Mouse (Mus musculus) cerebellum, adult 9-10 months (tissue): ENCODE data around the gene Mrpl37.
"Not testable (repeated sequence)": the region's sequence is repeated elsewhere in the genome, so short reads cannot be mapped to it uniquely, and the experiment has no call there.

Experiments used
- DNase-seq: peaks from one replicate; pipeline ENCODE4 v3.0.0; 2022

Mrpl37 gene

GRCm38 (mm10) chr4:107066252-107067124, at the start of gene Mrpl37, which contains the start of gene Cyb5rl:
Gene Mrpl37 (minus strand): TSS chr4:107066868.
Gene Cyb5rl (plus strand): TSS chr4:107066988.
- peak; percentile 98 for DNase-seq

GRCm38 (mm10) chr4:107114278-107114677, 47.6 kb upstream of the Mrpl37 start:
- DNase-seq = no peak

- DNase-seq = not testable (repeated sequence)
Observed at GRCm38 (mm10) chr4:107109181-107109580, 42.5 kb upstream of the Mrpl37 start.

GRCm38 (mm10) chr4:107108291-107108731, 41.6 kb upstream of the Mrpl37 start:
- DNase-seq = no peak

DNA sequence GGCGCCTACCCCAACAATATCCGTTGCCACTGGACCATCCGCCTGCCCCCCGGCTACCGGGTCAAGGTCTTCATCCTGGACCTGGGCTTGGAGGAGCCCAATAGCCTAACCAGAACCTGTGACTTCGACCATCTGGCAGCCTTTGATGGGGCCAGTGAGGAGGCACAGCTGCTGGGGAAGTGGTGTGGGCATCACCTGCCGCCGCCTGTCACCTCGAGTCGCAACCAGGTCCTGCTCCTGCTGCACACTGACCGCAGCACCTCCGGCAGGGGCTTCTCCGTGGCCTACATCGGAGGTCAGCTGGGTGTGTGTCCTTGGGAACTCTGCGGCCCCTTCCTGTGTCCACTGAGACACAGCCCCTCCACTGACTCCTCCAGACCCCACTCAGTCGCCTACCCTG, 40.1 kb upstream of the Mrpl37 start:
- no peak for DNase-seq

DNA sequence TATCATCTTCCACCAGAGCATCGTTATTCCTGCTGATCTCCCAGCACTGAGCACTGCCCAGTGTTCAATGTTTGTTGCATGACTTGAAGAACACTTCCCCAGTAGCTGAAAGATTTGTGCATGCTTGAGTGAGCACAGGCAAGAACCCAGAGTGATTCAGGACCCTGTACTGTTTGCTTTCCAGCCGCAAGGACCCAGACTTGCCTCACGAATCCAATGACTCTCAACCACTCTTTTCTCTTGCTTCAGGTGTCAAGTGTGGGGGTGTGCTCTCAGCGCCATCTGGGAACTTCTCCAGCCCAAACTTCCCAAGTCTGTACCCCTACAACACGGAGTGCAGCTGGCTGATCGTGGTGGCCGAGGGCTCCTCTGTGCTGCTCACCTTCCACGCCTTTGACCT, 35.6 kb upstream of the Mrpl37 start:
- no peak for DNase-seq

- DNase-seq = no peak
Observed at GRCm38 (mm10) chr4:107098791-107099525, 32.3 kb upstream of the Mrpl37 start.

GRCm38 (mm10) chr4:107098375-107098774, 31.7 kb upstream of the Mrpl37 start:
- no peak for DNase-seq

- no peak for DNase-seq
Observed at GRCm38 (mm10) chr4:107097871-107098270, 31.2 kb upstream of the Mrpl37 start.

- DNase-seq = no peak
Observed at GRCm38 (mm10) chr4:107096841-107097373, 30.2 kb upstream of the Mrpl37 start, which contains the start of gene Cdcp2. Gene Cdcp2 (plus strand): TSS chr4:107096891.

- DNase-seq = peak; percentile 30
Observed at GRCm38 (mm10) chr4:107096043-107096442, 29.4 kb upstream of the Mrpl37 start.

DNA sequence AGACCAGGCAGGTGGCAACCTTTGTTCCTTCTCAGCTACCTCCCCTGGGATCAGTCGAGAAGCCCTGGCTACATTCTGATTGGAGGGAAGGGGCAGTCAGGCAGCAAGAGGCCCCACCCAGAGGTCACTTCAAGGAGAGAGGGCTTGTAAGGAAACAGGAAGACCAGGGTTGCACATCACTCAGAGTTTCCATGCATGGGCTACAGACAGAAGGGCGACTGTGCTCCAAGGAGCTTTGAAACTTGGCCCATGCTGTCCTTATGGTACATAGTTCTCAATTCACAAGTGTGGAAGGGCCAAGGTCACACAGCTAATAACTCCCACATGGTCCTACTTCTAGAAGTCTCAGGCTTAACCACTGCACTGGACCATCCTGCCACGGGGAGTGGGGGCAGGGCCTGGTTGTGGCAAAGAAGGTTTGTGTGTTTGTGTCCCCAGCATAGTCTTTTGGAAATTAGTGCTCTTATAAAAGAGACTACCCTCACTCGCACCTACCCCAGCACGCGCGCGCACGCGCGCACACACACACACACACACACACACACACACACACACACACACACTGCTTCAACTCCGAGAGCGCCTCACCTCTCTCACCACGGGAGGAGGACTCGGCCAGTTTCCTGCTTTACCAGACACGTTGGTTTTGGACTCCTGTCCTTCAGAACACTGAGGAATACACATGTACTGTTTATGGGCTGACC, 28.0 kb upstream of the Mrpl37 start:
- DNase-seq = no peak

DNA sequence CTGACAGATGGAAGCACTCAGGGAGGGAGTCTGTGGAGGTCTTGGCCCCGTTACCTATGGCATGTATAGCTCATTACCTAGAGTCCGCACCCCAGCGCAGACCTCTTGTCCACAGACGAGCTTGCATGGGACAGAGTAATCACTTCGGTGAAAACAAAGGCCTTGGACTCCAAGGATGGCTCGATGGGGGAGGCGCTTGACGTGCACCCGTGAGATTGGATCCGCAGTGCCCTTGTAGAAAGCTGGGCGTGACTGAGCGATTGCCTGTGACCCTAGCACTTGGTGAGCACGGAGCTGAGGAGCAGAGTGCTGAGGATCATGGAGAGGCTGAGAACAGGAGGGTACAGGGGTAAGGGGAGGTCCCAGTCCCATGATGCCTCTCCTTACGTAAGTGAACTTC, 25.0 kb upstream of the Mrpl37 start:
- DNase-seq = no peak

DNA sequence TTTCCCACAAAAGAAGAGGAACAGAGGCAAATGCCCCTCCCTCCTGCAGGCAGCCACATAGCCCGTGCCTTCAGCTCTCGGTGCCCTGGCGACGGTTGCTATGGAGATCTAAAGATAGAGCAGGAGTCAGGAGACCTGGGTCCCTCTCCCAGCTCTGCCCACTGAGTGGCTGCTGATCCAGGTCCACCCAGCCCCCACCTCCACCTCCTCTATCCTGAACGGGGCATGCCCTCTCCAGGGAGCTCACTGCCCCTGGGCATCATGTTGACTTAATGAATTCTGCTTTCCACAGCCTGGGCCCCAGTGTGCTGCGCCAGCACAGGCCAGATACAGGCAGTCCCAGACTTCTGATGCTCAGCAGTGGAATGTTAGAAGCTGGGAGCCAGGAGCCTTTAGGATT, 18.2 kb upstream of the Mrpl37 start:
- no peak for DNase-seq

- no peak for DNase-seq
Observed at GRCm38 (mm10) chr4:107084343-107084742, 17.7 kb upstream of the Mrpl37 start.

DNA sequence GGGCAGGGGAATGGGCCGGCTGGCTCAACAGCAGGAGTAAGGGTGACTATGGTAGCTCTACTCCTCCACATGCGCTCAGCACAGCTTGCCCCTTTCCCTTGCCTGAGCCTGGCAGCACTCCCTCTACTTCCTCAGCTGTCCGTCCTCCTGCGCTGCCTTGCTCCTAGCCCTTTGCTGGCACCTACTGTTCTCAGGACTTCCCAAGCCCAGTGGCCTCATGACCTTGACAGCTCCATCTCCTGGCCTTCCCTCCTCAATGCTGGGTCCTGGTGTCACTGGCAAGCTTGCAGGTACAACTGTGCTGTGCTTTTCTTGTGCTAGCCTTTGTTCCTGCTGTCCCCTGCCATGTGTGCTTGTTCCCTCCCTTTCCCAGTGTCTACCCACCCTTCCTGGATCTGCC, 16.5 kb upstream of the Mrpl37 start:
- DNase-seq = no peak

- DNase-seq = no peak
Observed at GRCm38 (mm10) chr4:107082185-107082584, 15.5 kb upstream of the Mrpl37 start.

- DNase-seq = no peak
Observed at GRCm38 (mm10) chr4:107079716-107080115, 13.0 kb upstream of the Mrpl37 start.

DNA sequence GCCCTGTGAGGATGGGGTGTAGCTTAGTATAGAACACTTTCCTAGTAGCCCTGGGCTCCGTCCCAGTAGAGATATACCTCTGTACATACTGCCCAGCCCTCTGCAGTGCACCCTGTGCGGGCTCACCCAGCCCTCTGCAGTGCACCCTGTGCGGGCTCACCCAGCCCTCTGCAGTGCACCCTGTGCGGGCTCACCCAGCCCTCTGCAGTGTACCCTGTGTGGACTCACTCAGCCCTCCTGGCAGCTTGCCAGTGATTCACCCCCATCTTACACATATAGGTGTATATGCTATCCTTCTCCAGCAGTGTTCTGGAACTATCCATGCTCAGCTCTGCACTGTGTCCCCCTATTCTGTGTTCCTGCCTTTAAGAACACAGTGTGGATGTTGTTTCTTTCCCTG, 12.2 kb upstream of the Mrpl37 start:
- DNase-seq = no peak

DNA sequence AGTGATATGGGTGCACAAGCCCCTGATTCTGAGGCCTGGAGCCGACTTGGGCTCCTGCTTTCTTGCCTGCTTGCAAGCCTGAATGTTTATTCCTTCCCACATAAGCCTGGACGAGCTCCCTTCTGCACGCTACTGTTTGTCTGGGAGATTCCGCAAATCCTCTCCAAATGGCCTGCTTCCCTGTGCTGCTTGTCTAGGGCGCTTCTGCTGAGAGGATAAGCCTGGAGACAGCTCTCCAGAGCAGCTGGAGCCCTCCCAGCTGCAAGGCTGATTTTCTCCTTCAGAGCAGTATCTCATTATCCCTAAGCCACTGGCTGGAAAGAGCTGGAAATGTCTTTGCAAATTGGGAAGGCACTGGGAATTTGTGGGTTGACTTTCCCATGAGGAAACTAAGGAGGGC, 8.8 kb upstream of the Mrpl37 start:
- DNase-seq = no peak

- DNase-seq = no peak
Observed at GRCm38 (mm10) chr4:107072343-107072742, 5.7 kb upstream of the Mrpl37 start.

DNA sequence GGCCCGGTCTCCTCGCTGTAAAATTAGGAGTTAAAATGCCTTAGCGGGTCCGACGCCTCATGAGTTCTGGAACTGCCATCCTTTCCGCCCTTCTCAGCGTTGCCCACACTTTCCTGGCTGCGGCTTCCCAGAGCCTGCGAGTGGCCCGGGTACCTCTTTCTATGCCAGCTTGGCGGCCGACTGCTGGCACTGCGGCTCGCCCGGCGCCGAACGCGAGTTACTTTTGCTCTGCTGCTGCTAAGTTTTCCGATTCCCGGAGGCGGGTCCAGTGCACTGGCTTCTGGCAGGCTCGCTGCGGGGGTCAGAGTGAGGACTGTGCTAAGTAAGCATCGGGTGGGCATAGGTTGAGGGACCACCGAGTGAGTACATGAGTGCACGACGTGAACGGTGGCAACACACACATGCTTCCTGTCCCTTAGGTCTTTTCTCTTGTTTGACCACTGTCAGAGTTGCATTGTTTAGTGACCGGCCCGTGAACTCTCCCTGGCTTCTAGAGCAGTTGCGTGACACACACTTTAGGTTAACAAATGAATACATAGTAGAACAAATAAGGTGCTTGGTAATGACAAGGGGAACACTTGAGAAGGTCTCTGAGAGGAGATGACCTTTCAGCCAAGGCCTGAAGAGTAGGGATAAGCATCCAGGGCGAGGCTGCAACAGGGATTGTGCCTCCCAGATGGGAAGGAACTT, 628 bp upstream of the Mrpl37 start:
- DNase-seq = peak; percentile 43
